Mouse (Mus musculus) cerebellum, adult 2 months (tissue): ENCODE measurements around the gene Slc25a40. TPM values are rescaled to one million over a fixed set of nuclear protein-coding genes. Genes with fewer than 3 reads are reported as not detected.

ENCODE experiments used
- DNase-seq, 2 experiments: peaks; one replicate each; pipeline ENCODE4 v3.0.0; 2021
- H3K27ac ChIP-seq: fragments of 200-500 bp; 2 replicates; pipeline ENCODE4 v1.5.1; 2012; ENCODE audit warnings: low read length, control low read depth, inconsistent platforms; ENCODE audit not compliant: insufficient read depth
- H3K27me3 ChIP-seq: fragments of 200-500 bp; 2 replicates; pipeline ENCODE4 v1.6.1; 2012; ENCODE audit warnings: inconsistent platforms, mild to moderate bottlenecking, low read length, moderate library complexity; ENCODE audit not compliant: control insufficient read depth, insufficient read depth
- H3K4me1 ChIP-seq: fragments of 200-500 bp; 2 replicates; pipeline ENCODE4 v1.6.1; 2011; ENCODE audit warnings: low read length; ENCODE audit not compliant: control insufficient read depth, insufficient read depth
- H3K4me3 ChIP-seq: fragments of 200-500 bp; replicated peaks from 2 replicates; pipeline ENCODE3; 2011; ENCODE audit warnings: mild to moderate bottlenecking, low read depth, low read length, control low read depth; ENCODE audit not compliant: insufficient read depth
- CTCF ChIP-seq: fragments of 200-500 bp; IDR thresholded peaks from 2 replicates; pipeline ENCODE4 v1.5.1; 2011; ENCODE audit warnings: low read depth, mild to moderate bottlenecking, control low read depth, low read length, moderate library complexity, borderline replicate concordance; ENCODE audit not compliant: insufficient read depth
- POLR2A ChIP-seq: fragments of 200-500 bp; IDR thresholded peaks from 2 replicates; pipeline ENCODE4 v1.6.1; 2011; ENCODE audit warnings: low read length, control low read depth, borderline replicate concordance; ENCODE audit not compliant: insufficient read depth
- WGBS: fragments of 180-500 bp; shearing (Covaris S2); methylation state at CpG from one replicate; pipeline ENCODE4 v1.1.7; 2018; 5-methylcytosine and 5-hydroxymethylcytosine counted together
- polyA plus RNA-seq: library from polyadenylated mRNA; depleted of rRNA; stranded (reverse); fragments of >200 nt; gene quantifications from 2 replicates; pipeline ENCODE4 v1.2.3, GENCODE M21; 2012; rRNA removed

Gene Slc25a40
- polyA plus RNA-seq, result 12.3 and 13.6 TPM in 2 replicates

- H3K27ac ChIP-seq, result no peak within 1 kb of the TSS
- no peaks in the 10 kb centered on the region for H3K4me1 ChIP-seq
- WGBS, result under 1% methylated on average over 93 of the region's 93 CpGs
- peak; percentile 88 to 90 for DNase-seq
- no peak for TF ChIP-seq CTCF
- TF ChIP-seq POLR2A, result peak; percentile 50; the same call in 1 of the 2 replicates
- H3K4me3 ChIP-seq, result peak within 1 kb of the TSS; percentile 99
- H3K27me3 ChIP-seq, result no peaks in the 10 kb centered on the region
These were observed at the start of gene Slc25a40, which contains the start of gene Dbf4 for GRCm38 (mm10) chr5:8422157-8422931. Gene Slc25a40 (plus strand): TSS chr5:8422850. Gene Dbf4 (minus strand): TSS chr5:8422716.

- no peak for DNase-seq
- 73% methylated on average over 4 of the region's 4 CpGs for WGBS
- no peak overlapping the region for H3K27ac ChIP-seq
- TF ChIP-seq CTCF, result no peak
- TF ChIP-seq POLR2A, result no peak
- no peaks in the 10 kb centered on the region for H3K27me3 ChIP-seq
- no peak overlapping the region for H3K4me3 ChIP-seq
- no peaks in the 10 kb centered on the region for H3K4me1 ChIP-seq
These were observed 49.2 kb upstream of the Slc25a40 start for GRCm38 (mm10) chr5:8373415-8373814.

GRCm38 (mm10) chr5:8374297-8374906, 48.2 kb upstream of the Slc25a40 start:
- Histone ChIP-seq H3K4me3 (no peak overlapping the region), H3K27me3 (no peaks in the 10 kb centered on the region), H3K4me1 (no peaks in the 10 kb centered on the region), H3K27ac (no peak overlapping the region)
- TF ChIP-seq CTCF (no peak), POLR2A (no peak)
- WGBS, result 84% methylated on average over 5 of the region's 5 CpGs
- DNase-seq, result no peak

GRCm38 (mm10) chr5:8393891-8394583, 28.6 kb upstream of the Slc25a40 start:
- H3K4me1 ChIP-seq, result no peaks in the 10 kb centered on the region

GRCm38 (mm10) chr5:8397587-8398249, 24.9 kb upstream of the Slc25a40 start:
- Histone ChIP-seq H3K27ac (no peak overlapping the region), H3K4me3 (no peak overlapping the region), H3K4me1 (no peaks in the 10 kb centered on the region), H3K27me3 (no peaks in the 10 kb centered on the region)
- no peak for DNase-seq
- TF ChIP-seq CTCF, result no peak
- no peak for TF ChIP-seq POLR2A
- 93% methylated on average over 13 of the region's 13 CpGs for WGBS

More at GRCm38 (mm10) chr5:8393891-8394583, 28.6 kb upstream of the Slc25a40 start:
- TF ChIP-seq POLR2A, result no peak
- TF ChIP-seq CTCF, result no peak
- no peak for DNase-seq
- WGBS, result 84% methylated on average over 1 of the region's 1 CpGs
- Histone ChIP-seq H3K4me3 (no peak overlapping the region), H3K27ac (no peak overlapping the region), H3K27me3 (no peaks in the 10 kb centered on the region)

GRCm38 (mm10) chr5:8408746-8409145, 13.9 kb upstream of the Slc25a40 start:
- Histone ChIP-seq H3K27me3 (no peaks in the 10 kb centered on the region), H3K4me3 (no peak overlapping the region), H3K4me1 (no peaks in the 10 kb centered on the region), H3K27ac (no peak overlapping the region)
- TF ChIP-seq CTCF (no peak), POLR2A (no peak)
- 93% methylated on average over 4 of the region's 4 CpGs for WGBS
- DNase-seq, result no peak

- 89% methylated on average over 3 of the region's 3 CpGs for WGBS
These were observed 5.8 kb upstream of the Slc25a40 start for GRCm38 (mm10) chr5:8416683-8417413.

More at GRCm38 (mm10) chr5:8416683-8417413, 5.8 kb upstream of the Slc25a40 start:
- Histone ChIP-seq H3K4me1 (no peaks in the 10 kb centered on the region), H3K27ac (no peak overlapping the region), H3K4me3 (no peak overlapping the region), H3K27me3 (no peaks in the 10 kb centered on the region)
- TF ChIP-seq POLR2A (no peak), CTCF (no peak)
- no peak for DNase-seq
